Mouse (Mus musculus) bone marrow macrophage, adult 2 months (primary cell): ENCODE data around the gene Acsbg1. TPM values are rescaled to one million over a fixed set of nuclear protein-coding genes. Genes with fewer than 3 reads are reported as not detected.
"Not testable (repeated sequence)": the region's sequence is repeated elsewhere in the genome, so short reads cannot be mapped to it uniquely, and the experiment has no call there.

Source experiments
- H3K27ac ChIP-seq: 2 replicates; pipeline ENCODE4 v1.5.1; 2012; ENCODE audit warnings: low read depth, low read length; ENCODE audit not compliant: insufficient read depth
- H3K4me1 ChIP-seq: 2 replicates; pipeline ENCODE4 v1.6.1; 2012; ENCODE audit warnings: low read length; ENCODE audit not compliant: control insufficient read depth, insufficient read depth
- H3K4me3 ChIP-seq: 2 replicates; pipeline ENCODE4 v1.5.1; 2012; ENCODE audit warnings: mild to moderate bottlenecking, low read length, moderate library complexity; ENCODE audit not compliant: insufficient read depth
- CTCF ChIP-seq: IDR thresholded peaks from 2 replicates; pipeline ENCODE4 v1.5.1; 2012; ENCODE audit warnings: low read depth, mild to moderate bottlenecking, low read length, moderate library complexity
- POLR2A ChIP-seq: IDR thresholded peaks from 2 replicates; pipeline ENCODE4 v1.6.1; 2012; ENCODE audit warnings: mild to moderate bottlenecking, low read depth, low read length, borderline replicate concordance
- polyA plus RNA-seq: library from polyadenylated mRNA; stranded (reverse); fragments of >200 nt; gene quantifications from 2 replicates; pipeline ENCODE4 v1.2.4, GENCODE M21; 2012; ENCODE audit not compliant: missing spikeins, insufficient read depth, insufficient read length

Acsbg1 gene
- polyA plus RNA-seq, 1 experiment = not detected

DNA sequence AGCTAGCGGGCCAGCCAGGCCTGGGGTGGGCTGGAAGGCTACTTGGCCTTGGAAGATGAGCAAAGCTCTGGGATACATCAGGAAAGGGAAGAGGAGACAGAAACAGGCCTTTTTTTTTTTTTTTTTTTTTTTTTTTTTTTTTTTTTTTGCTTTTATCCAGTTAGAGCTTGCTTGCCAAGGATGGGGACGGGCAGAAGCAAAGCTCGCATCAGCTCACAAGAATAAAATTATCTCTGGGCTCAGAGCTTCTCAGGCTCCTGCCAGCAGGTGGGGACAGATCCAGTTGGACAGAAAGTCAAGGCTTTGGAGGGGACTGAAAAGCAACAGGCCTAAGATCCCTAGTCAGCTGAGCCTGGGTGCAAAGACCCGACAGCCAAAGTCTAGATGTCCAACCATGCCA, 32.9 kb downstream of the Acsbg1 start:
- TF ChIP-seq POLR2A (no peak), CTCF (no peak)
- Histone ChIP-seq H3K4me1 (no peaks in the 10 kb centered on the region), H3K4me3 (no peak overlapping the region), H3K27ac (no peak overlapping the region)

DNA sequence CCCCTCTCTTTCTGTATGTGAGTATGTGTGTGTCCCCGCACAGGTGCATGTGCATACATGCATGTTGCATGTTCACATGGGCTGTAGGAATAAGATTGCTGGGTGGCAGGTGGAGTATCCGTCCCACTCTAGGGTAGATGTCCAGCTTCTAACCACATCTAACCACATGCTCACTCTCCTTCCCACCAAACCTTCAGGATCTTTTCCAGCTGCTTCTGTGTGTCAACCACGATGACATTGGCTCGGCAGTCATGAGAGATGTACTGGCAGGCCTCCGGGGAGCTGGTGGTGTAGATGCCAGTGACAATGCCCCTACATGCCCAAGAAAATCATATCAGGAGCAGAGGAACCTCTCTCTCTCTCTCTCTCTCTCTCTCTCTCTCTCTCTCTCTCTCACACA, 34.4 kb downstream of the Acsbg1 start:
- no peak overlapping the region for H3K27ac ChIP-seq
- H3K4me1 ChIP-seq = no peaks in the 10 kb centered on the region
- H3K4me3 ChIP-seq = no peak overlapping the region
- TF ChIP-seq POLR2A = no peak
- no peak for TF ChIP-seq CTCF

- Histone ChIP-seq H3K4me3 (no peak overlapping the region), H3K4me1 (no peaks in the 10 kb centered on the region), H3K27ac (no peak overlapping the region)
- TF ChIP-seq CTCF (peak; percentile 48), POLR2A (no peak)
These were observed 47.4 kb downstream of the Acsbg1 start for GRCm38 (mm10) chr9:54614182-54614850.

GRCm38 (mm10) chr9:54612781-54613191, 48.9 kb downstream of the Acsbg1 start:
- H3K27ac ChIP-seq = no peak overlapping the region
- TF ChIP-seq CTCF (no peak), POLR2A (no peak)
- no peak overlapping the region for H3K4me3 ChIP-seq
- no peaks in the 10 kb centered on the region for H3K4me1 ChIP-seq

DNA sequence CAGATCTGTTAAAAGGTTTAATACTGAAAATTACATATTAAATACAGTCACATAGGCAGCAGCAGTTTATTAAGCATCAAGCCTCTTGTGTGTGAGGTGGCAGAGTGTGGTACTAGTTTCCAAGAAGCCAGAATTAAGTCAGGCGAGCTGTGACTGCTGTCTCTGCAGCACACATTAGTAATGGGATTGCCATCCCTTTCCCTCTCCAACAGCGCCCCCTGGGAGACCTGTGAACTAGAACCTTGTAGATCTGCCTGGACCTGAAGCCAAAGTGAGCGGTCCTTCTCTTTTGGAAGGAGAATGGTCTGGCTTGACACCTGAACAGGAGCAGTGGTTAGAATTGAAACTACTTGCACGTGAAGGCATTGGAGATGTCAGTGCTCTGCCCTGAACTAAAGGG, 56.8 kb downstream of the Acsbg1 start:
- Histone ChIP-seq H3K4me1 (no peaks in the 10 kb centered on the region), H3K4me3 (no peak overlapping the region), H3K27ac (no peak overlapping the region)
- TF ChIP-seq CTCF (peak; percentile 27; the same call in 1 of the 2 replicates), POLR2A (no peak)

DNA sequence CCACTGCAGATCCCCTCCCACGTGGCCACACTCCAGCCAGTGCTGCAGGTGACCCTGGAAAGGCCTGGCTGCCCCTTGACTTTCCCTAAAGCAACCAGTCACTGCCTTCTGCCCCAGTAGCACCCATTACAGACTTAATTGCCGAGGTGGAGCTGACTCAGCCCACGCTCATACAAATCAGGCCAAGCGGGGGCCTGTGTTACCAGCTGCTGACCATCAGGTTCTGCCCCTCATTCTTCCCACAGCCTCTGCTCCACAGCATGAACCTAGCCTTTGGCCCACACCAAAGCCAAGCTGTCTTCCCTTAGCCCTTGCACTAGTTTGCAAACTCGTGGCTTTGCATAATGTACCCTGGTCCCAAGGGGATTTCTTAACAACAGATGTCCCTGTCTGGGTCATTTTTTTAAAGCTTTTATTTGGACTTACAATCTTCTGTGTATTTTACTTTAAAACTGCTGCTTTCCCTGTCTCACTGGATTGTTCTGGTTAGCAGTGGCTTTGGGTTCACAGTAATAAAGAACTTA, 57.5 kb downstream of the Acsbg1 start:
- Histone ChIP-seq H3K4me3 (no peak overlapping the region), H3K27ac (no peak overlapping the region), H3K4me1 (no peaks in the 10 kb centered on the region)
- TF ChIP-seq POLR2A (no peak), CTCF (no peak)

GRCm38 (mm10) chr9:54602916-54603315, 58.8 kb downstream of the Acsbg1 start:
- TF ChIP-seq POLR2A (no peak), CTCF (no peak)
- Histone ChIP-seq H3K4me1 (no peaks in the 10 kb centered on the region), H3K4me3 (no peak overlapping the region), H3K27ac (no peak overlapping the region)

DNA sequence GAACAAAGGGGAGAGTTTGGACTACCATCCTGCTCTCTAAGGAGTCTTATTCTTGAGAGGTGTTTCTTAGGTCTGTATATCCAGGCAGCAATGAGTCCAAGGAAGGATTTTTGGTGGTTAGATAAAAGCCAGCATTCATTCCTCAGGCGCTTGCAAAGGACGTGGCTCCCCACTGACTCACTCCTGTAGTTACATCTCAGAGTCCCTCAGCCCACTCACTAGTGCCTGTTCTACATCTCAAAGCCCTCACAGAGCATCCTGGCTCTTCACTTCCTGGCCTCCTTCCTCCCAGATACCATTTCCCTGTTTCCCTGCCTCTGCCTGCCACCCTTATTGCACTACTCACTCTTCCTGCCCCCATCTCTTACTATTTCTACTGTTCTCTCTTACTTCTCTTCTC, 59.3 kb downstream of the Acsbg1 start:
- Histone ChIP-seq H3K27ac (no peak overlapping the region), H3K4me1 (no peaks in the 10 kb centered on the region), H3K4me3 (no peak overlapping the region)
- TF ChIP-seq CTCF = no peak
- no peak for TF ChIP-seq POLR2A

- H3K4me1 ChIP-seq = no peaks in the 10 kb centered on the region
- H3K4me3 ChIP-seq = no peak overlapping the region
- H3K27ac ChIP-seq = no peak overlapping the region
- TF ChIP-seq POLR2A = no peak
- no peak for TF ChIP-seq CTCF
These were observed 64.8 kb downstream of the Acsbg1 start for GRCm38 (mm10) chr9:54596752-54597465.

DNA sequence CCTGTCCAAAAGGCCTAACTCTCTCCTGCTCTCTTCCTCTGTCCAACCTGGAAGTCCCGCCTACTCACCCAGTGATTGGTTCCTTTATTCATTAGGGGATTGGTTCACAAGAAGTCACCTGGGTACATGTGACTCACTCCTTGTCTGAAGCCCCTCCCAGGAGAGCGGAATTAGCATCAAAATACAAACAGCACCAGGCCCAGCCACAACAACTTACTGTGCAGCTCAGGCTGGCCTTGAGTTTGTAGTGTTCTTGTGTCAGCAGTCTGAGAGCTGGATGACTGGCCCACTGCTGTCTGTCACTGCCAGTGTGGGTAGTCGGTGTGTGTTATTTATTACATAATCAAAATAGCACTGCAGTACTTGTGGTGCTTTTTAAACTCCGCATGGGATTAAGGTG, 68.0 kb downstream of the Acsbg1 start:
- H3K4me3 ChIP-seq, H3K4me1 ChIP-seq, H3K27ac ChIP-seq: not testable (repeated sequence)
